Mouse (Mus musculus) heart, embryonic 11.5 days (tissue): ENCODE measurements around the gene Sergef. TPM values are rescaled to one million over a fixed set of nuclear protein-coding genes. Genes with fewer than 3 reads are reported as not detected.

ENCODE experiments used
- ATAC-seq: fragments of 200-750 bp; cut with Nextera tagmentation; replicated peaks from 2 replicates; pipeline ENCODE4 v1.8.0; 2017; ENCODE audit warnings: moderate library complexity; ENCODE audit not compliant: insufficient number of reproducible peaks, low FRiP score, low TSS enrichment
- H3K27ac ChIP-seq: fragments of 300-500 bp; sonication (generic); 2 replicates; pipeline ENCODE4 v1.5.1; 2014; ENCODE audit warnings: mild to moderate bottlenecking, low read depth, low read length
- H3K27me3 ChIP-seq: fragments of 300-500 bp; sonication (generic); 2 replicates; pipeline ENCODE4 v1.6.1; 2014; ENCODE audit warnings: mild to moderate bottlenecking, low read length, mixed read lengths; ENCODE audit not compliant: control insufficient read depth, insufficient read depth
- H3K36me3 ChIP-seq: fragments of 300-500 bp; sonication (generic); 2 replicates; pipeline ENCODE4 v1.6.1; 2014; ENCODE audit warnings: mild to moderate bottlenecking, low read length, moderate library complexity, mixed read lengths; ENCODE audit not compliant: control insufficient read depth, insufficient read depth
- H3K4me1 ChIP-seq: fragments of 300-500 bp; sonication (generic); 2 replicates; pipeline ENCODE4 v1.6.1; 2014; ENCODE audit warnings: low read length; ENCODE audit not compliant: control insufficient read depth, insufficient read depth
- H3K4me2 ChIP-seq: fragments of 300-500 bp; sonication (generic); 2 replicates; pipeline ENCODE4 v1.6.1; 2014; ENCODE audit warnings: mild to moderate bottlenecking, moderate library complexity
- H3K4me3 ChIP-seq: fragments of 300-500 bp; sonication (generic); 2 replicates; pipeline ENCODE4 v1.5.1; 2014; ENCODE audit warnings: low read depth, low read length
- H3K9ac ChIP-seq: fragments of 300-500 bp; sonication (generic); 2 replicates; pipeline ENCODE4 v1.6.1; 2014; ENCODE audit warnings: mild to moderate bottlenecking, low read depth, low read length, moderate library complexity
- H3K9me3 ChIP-seq: fragments of 300-500 bp; sonication (generic); replicated peaks from 2 replicates; pipeline ENCODE4 v1.6.1; 2016; ENCODE audit warnings: low read length; ENCODE audit not compliant: control insufficient read depth
- WGBS: fragments of 180-500 bp; shearing (Covaris S2); extraction: QIAGEN DNeasy Blood & Tissue Kit; methylation state at CpG from one replicate; pipeline ENCODE4 v1.1.7; 2014; ENCODE audit not compliant: insufficient replicate concordance; 5-methylcytosine and 5-hydroxymethylcytosine counted together
- polyA plus RNA-seq: library from polyadenylated mRNA; unstranded; fragments of >200 nt; fragmentation: Nextera tagmentation; extraction: Ambion mirVana; gene quantifications from 2 replicates; pipeline ENCODE4 v1.2.1, GENCODE M21; 2014

Gene Sergef
- polyA plus RNA-seq, 1 experiment from 2014 or later: 11.6 TPM

- ATAC-seq: no peak
- Histone ChIP-seq H3K9me3 (no peaks in the 10 kb centered on the region), H3K27ac (no peak overlapping the region), H3K4me2 (no peak overlapping the region), H3K9ac (no peak overlapping the region), H3K4me1 (peaks cover 12% of the 10 kb centered on the region), H3K36me3 (no peaks in the 10 kb centered on the region), H3K4me3 (no peak overlapping the region), H3K27me3 (no peaks in the 10 kb centered on the region)
- 73% methylated on average over 6 of the region's 6 CpGs for WGBS
These were observed 27.1 kb downstream of the Sergef start for GRCm38 (mm10) chr7:46612421-46612937.

DNA sequence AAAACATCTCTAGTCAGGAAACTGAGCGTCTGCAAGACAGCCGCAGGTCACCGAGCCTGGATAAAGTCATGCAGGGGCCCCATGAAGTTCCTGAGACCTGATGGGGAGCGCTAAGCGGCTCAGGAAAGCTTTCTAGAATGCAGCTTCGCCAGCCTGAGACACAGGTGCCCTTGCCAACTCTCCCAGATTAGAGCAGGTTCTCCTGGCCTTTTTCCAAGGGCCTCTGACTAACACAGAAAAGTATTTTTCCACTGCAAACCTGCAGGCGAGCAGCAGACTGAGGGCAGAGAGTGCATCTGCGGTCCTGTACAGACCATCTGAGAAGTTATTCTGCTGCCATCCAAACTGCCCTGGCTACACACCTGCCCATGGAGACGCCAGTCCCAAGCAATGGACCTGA lies 27.6 kb downstream of the Sergef start:
- 71% methylated on average over 9 of the region's 9 CpGs for WGBS
- Histone ChIP-seq H3K4me1 (peaks cover 12% of the 10 kb centered on the region), H3K36me3 (no peaks in the 10 kb centered on the region), H3K27ac (no peak overlapping the region), H3K4me3 (no peak overlapping the region), H3K27me3 (no peaks in the 10 kb centered on the region), H3K4me2 (no peak overlapping the region), H3K9ac (no peak overlapping the region), H3K9me3 (no peaks in the 10 kb centered on the region)
- no peak for ATAC-seq

- Histone ChIP-seq H3K27ac (no peak overlapping the region), H3K4me2 (no peak overlapping the region), H3K9me3 (no peaks in the 10 kb centered on the region), H3K4me1 (peaks cover 11% of the 10 kb centered on the region), H3K36me3 (no peaks in the 10 kb centered on the region), H3K4me3 (no peak overlapping the region), H3K27me3 (no peaks in the 10 kb centered on the region), H3K9ac (no peak overlapping the region)
- WGBS: 76% methylated on average over 4 of the region's 4 CpGs
- ATAC-seq: no peak
These were observed 30.3 kb downstream of the Sergef start for GRCm38 (mm10) chr7:46609317-46609716.

GRCm38 (mm10) chr7:46607428-46608055 lies 32.1 kb downstream of the Sergef start:
- H3K27me3 ChIP-seq: no peaks in the 10 kb centered on the region
- ATAC-seq: no peak
- H3K4me2 ChIP-seq: no peak overlapping the region; the same call in 1 of the 2 replicates
- H3K4me1 ChIP-seq: peaks cover 11% of the 10 kb centered on the region
- H3K4me3 ChIP-seq: no peak overlapping the region
- no peak overlapping the region for H3K9ac ChIP-seq
- no peak overlapping the region for H3K27ac ChIP-seq
- 43% methylated on average over 11 of the region's 11 CpGs for WGBS
- no peaks in the 10 kb centered on the region for H3K36me3 ChIP-seq
- H3K9me3 ChIP-seq: no peaks in the 10 kb centered on the region

GRCm38 (mm10) chr7:46607031-46607426 lies 32.6 kb downstream of the Sergef start:
- ATAC-seq: no peak
- 71% methylated on average over 8 of the region's 8 CpGs for WGBS

GRCm38 (mm10) chr7:46606391-46607030 lies 33.1 kb downstream of the Sergef start:
- no peak for ATAC-seq
- H3K4me3 ChIP-seq: no peak overlapping the region
- H3K9me3 ChIP-seq: no peaks in the 10 kb centered on the region
- 80% methylated on average over 7 of the region's 7 CpGs for WGBS
- H3K4me2 ChIP-seq: no peak overlapping the region
- no peaks in the 10 kb centered on the region for H3K36me3 ChIP-seq
- H3K9ac ChIP-seq: no peak overlapping the region
- H3K4me1 ChIP-seq: peaks cover 8% of the 10 kb centered on the region; the same call in 1 of the 2 replicates
- H3K27me3 ChIP-seq: no peaks in the 10 kb centered on the region
- no peak overlapping the region for H3K27ac ChIP-seq

More at GRCm38 (mm10) chr7:46607031-46607426, 32.6 kb downstream of the Sergef start:
- H3K9me3 ChIP-seq: no peaks in the 10 kb centered on the region
- H3K36me3 ChIP-seq: no peaks in the 10 kb centered on the region
- no peaks in the 10 kb centered on the region for H3K27me3 ChIP-seq
- H3K27ac ChIP-seq: no peak overlapping the region
- H3K4me3 ChIP-seq: no peak overlapping the region
- H3K4me1 ChIP-seq: peaks cover 12% of the 10 kb centered on the region
- H3K9ac ChIP-seq: no peak overlapping the region
- no peak overlapping the region for H3K4me2 ChIP-seq

- Histone ChIP-seq H3K27ac (no peak overlapping the region), H3K27me3 (no peaks in the 10 kb centered on the region), H3K4me1 (peaks cover 10% of the 10 kb centered on the region; the same call in 1 of the 2 replicates), H3K36me3 (no peaks in the 10 kb centered on the region), H3K4me3 (no peak overlapping the region), H3K9me3 (no peaks in the 10 kb centered on the region), H3K4me2 (no peak overlapping the region), H3K9ac (no peak overlapping the region)
- WGBS: 82% methylated on average over 7 of the region's 7 CpGs
- no peak for ATAC-seq
These were observed 36.6 kb downstream of the Sergef start for GRCm38 (mm10) chr7:46603051-46603450.

DNA sequence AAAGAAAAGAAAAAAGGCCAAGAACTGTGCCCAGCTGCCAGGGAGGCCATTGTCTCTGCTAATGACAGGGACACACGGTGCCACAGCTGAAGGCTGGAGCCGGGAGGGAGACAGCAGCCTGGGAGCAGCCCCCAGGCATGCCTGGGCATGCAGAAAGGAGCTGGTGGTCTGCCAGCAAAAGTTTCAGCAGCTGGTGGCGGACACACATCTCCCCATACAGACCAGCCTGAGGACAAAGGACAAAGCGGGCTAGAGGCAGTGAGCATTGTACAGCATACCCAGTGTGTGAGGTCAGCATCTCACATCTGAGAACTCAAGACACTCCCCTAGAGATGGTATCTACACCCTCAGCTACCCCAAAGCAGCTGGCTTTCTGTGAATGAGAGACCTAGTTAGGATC lies 37.5 kb downstream of the Sergef start:
- Histone ChIP-seq H3K9ac (no peak overlapping the region), H3K4me2 (no peak overlapping the region), H3K4me1 (peaks cover 10% of the 10 kb centered on the region; the same call in 1 of the 2 replicates), H3K9me3 (no peaks in the 10 kb centered on the region), H3K27me3 (no peaks in the 10 kb centered on the region), H3K27ac (no peak overlapping the region), H3K4me3 (no peak overlapping the region), H3K36me3 (no peaks in the 10 kb centered on the region)
- no peak for ATAC-seq
- WGBS: 58% methylated on average over 4 of the region's 4 CpGs
